Mouse (Mus musculus): ENCODE measurements around the gene Clic3.
"Not testable (repeated sequence)": the region's sequence is repeated elsewhere in the genome, so short reads cannot be mapped to it uniquely, and the experiment has no call there.

The Clic3 gene

DNA sequence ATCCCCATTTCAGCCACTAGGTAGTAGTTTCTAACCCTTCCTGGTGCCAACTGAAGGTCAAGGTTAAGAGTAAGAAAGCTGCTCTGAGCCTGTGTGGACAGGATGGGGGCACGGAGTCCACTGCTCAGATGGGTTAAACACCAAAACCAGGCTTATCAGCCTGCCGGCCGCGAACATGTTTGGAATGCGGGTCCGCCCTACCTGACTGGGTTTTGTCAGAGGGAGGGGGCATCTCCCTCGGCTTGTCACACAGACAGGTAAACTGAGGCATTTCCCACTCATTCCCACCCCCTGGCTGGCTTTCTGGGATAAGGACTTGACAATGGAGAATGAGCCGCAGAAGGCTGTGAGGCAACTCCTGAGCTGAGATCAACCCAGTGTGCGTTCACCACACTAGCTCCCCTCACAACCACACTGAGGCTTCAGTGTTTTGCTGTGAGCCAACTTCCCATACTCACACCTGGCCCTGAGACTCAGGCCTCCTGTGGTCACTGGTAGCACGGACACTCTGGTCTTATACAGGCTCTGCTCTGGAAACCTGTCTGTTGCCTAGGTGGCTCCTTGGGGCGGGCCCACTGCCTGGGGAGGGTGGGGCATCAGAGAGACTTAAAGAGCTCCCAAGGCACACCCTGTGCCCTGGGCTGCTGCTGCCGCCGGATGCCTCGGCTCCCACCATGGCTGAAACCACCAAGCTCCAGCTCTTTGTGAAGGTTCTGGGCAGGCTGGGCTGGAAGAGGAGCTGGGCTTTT is at the start of gene Clic3:
Gene Clic3, plus strand, starts transcription at position 634 of the 749 bp plus-strand sequence.
- DNase-seq (ENCODE audit: low spot score) = no peak

DNA sequence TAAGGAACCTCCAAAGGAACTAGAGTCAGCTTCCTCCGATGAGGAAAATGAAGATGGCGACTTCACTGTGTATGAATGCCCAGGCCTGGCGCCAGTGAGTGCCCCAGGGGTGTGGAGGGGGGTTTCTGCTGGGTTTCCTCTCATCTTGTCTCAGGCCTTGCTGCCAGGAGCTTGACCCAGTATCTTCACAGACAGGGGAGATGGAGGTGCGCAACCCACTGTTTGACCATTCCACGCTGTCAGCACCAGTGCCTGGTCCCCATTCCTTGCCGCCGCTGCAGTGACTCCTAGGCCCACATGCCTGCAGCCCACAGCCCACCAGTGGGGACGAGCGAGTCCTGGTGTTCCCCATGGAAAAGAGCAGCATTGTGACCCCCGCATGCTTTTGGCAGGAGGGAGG is 47.7 kb upstream of the Clic3 start:
- DNase-seq (ENCODE audit: low spot score) = no peak

DNA sequence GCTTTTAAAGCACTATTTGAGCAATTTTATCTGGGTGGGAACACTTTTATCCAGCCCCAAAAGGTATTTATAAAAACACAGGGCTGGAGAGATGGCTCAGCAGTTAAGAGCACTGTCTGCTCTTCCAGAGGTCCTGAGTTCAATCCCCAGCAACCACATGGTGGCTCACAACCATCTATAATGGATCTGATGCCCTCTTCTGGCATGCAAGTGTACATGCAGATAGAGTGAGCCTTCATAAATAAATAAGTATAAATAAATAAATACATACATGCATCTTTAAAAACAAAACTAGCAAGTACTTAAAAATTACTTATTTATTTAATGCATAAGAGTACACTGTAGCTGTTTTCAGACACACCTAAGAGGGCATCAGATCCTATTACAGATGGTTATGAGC is 43.2 kb upstream of the Clic3 start:
- DNase-seq (ENCODE audit: low spot score) = not testable (repeated sequence)

- peak; percentile 88 for DNase-seq (ENCODE audit: low spot score)
Measured at GRCm38 (mm10) chr2:25417426-25417825, 39.2 kb upstream of the Clic3 start.

DNA sequence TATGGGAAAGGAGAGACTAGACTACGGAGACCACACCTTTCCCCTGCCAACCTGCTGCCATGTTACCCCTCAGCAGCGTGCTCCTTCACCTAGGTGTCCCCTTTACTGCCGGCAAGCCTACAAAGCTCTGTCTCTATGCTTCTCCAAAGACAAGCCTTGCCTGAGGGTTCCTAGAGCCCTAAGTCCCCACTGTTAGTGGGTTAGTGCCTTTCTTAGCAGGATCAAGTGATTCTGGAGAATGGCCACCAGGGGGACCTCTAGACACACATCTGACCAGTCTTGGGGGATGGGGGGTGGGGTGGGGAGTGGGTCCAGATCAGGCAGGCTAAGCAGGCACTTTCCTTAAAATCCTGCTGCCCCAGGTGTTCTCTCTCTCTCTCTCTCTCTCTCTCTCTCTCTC is 34.7 kb upstream of the Clic3 start:
- DNase-seq (ENCODE audit: low spot score) = peak; percentile 64

GRCm38 (mm10) chr2:25422587-25423410 is 33.8 kb upstream of the Clic3 start, which contains the start of gene Fut7:
Gene Fut7, plus strand, starts transcription at chr2:25423267.
- DNase-seq (ENCODE audit: low spot score) = no peak

DNA sequence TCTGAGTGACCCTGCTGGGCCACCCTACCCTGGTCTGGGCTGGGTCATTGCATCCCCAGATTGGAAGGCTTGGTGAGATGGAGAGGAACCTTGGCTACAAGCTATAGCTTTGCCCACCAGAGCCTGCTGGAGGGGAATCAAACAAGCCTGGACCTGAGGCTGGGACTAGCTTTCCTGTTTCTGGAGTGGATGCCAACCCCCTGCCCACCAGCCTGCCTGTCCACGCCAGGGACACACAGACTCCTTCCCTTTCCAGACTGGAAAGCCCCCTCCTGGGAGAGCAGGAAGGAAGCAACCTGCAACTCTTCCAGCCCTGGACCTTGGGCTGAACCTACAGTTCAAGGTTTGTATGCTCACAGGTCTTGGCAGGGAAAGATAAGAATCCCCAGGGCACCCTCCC is 33.0 kb upstream of the Clic3 start:
- no peak for DNase-seq (ENCODE audit: low spot score)

DNA sequence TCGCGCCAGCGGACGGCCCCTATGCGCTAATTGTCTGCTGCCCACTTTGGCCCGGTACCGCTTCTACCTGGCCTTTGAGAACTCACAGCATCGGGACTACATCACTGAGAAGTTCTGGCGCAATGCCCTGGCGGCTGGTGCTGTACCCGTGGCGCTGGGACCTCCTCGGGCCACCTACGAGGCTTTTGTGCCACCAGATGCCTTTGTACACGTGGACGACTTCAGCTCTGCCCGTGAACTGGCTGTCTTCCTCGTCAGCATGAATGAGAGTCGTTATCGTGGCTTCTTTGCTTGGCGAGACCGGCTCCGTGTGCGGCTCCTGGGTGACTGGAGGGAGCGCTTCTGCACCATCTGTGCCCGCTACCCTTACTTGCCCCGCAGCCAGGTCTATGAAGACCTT is 31.2 kb upstream of the Clic3 start:
- no peak for DNase-seq (ENCODE audit: low spot score)

- DNase-seq (ENCODE audit: low spot score) = peak; percentile 84
Measured at GRCm38 (mm10) chr2:25426721-25427191, 29.9 kb upstream of the Clic3 start.

DNA sequence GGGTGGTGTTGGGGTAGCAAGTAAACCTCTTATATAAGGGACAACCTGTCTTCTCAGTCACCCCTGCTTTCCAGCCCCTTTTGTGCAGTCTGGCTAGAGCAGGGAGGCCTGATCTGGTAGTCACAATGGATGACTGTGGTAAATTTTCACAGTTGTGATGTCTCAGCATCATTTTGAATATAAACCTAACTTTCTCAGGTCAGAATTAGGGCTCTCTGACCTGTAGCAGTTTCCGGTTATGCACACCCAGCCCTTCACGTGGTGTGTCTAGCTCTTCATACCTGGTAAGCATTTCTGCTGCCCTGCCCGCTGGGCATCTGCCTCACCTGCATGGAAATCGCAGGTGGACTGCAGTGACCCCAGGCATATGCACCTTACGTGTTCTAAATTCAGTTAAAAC is 29.4 kb upstream of the Clic3 start:
- DNase-seq (ENCODE audit: low spot score) = no peak

GRCm38 (mm10) chr2:25428442-25429236 is 28.0 kb upstream of the Clic3 start, which contains the start of gene Abca2:
Gene Abca2, plus strand, starts transcription at chr2:25428703.
- peak; percentile 83 for DNase-seq (ENCODE audit: low spot score)

DNA sequence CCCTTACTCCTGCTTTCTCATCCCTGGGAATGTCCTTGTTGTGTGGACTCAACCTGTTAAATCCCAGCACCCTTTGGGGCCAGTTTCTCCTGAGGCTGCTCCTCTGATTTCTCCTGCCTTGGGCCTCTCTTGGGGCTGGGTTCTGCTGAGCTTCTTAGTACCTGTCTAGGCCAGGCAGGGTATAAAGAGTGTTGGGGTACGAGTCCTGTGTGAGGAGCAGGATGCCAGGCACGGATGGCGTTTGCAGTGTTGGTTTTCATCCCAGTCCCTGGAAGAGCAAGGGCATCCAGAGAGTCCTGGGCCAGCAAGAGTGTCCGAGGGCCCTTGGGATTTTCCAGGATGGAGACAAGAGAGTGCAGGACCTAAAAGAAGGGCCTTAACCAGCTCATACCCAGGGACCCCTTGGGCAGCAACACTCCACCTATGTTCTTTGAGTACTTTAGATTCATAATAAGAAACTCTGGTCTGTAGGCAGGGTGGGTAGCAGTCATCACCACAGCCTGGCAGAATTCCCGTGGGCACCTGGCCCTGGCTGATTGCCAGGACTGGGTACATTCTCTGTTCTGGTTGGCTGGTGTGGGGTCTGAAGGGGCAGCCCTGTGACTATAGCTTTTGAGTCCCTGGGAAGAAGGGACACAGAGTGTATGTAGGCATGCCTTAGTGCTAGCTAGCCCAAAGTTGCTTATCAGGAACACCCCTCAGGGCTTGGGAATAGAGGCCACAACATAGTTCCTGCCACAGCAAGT is 27.0 kb upstream of the Clic3 start:
- DNase-seq (ENCODE audit: low spot score) = no peak

GRCm38 (mm10) chr2:25430395-25431233 is 26.0 kb upstream of the Clic3 start:
- DNase-seq (ENCODE audit: low spot score) = no peak

DNA sequence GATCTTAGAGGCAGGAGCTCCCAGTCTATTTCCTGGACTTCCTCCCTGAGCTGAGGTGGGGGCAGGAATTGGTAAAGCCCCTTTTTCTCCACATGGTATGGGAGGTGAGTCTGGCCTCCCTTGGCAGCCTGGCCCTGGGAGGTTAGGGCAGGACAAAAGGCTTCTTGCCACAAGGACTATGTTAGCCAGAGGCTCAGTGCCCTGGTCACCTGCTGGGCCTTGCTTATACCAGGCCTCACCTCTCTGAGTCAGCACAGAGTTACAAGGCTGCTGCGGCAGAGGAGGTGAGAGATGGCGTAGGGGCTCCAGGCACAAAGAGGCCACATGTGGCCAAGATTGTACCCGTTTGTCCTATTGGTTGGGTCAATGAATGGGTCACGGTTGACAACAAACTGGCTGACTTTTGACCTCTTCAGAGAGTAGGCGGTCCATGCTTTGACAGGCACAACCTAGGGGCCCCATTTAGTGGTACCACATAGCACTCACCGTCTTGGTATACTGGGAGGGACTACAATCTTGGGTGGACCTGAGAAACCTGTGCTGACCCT is 25.3 kb upstream of the Clic3 start:
- no peak for DNase-seq (ENCODE audit: low spot score)

- no peak for DNase-seq (ENCODE audit: low spot score)
Measured at GRCm38 (mm10) chr2:25432326-25433098, 24.1 kb upstream of the Clic3 start.

- DNase-seq (ENCODE audit: low spot score) = no peak
Measured at GRCm38 (mm10) chr2:25433101-25433500, 23.5 kb upstream of the Clic3 start.

- no peak for DNase-seq (ENCODE audit: low spot score)
Measured at GRCm38 (mm10) chr2:25434292-25434691, 22.3 kb upstream of the Clic3 start.

DNA sequence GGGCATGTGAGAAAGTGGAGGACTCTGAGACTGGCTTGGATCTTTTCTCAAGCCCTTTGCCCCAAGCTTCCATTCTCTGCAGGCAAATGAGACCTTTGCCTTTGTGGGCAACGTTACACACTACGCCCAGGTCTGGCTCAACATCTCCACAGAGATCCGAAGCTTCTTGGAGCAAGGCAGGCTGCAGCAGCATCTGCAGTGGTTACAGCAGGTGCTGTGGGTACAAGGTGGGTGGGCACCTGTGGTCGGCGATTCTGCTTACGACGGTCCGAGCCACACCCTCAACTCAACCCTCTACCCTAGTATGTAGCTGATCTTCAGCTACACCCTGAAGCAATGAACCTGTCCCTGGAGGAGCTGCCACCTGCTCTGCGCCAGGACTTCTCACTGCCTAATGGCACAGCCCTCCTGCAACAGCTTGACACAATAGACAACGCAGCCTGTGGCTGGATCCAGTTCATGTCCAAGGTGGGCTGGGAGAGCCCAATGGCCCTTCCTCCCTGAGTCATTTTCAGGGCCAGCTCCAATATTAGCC is 20.3 kb upstream of the Clic3 start:
- no peak for DNase-seq (ENCODE audit: low spot score)

DNA sequence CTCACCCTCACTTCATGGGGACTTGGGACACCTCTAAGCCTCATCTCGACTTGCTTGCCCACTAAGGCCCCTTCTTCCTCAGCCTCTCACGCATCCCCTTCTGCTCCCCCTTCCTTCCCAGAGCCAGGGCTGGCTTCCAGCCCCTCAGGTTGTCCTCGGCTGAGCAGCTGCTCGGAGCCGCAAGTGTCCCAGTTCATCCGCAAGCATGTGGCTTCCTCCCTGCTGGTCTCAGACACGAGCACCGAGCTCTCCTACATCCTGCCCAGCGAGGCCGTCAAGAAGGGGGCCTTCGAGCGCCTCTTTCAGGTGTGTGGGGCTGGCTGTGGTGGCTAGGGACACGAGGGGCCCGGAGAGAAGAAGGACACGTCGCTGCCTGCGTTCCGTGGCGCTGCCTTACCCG is 15.6 kb upstream of the Clic3 start:
- DNase-seq (ENCODE audit: low spot score) = no peak

All from adipocyte (in vitro differentiated cells).